Mouse (Mus musculus): ENCODE results near the gene Srgap1.

DNA sequence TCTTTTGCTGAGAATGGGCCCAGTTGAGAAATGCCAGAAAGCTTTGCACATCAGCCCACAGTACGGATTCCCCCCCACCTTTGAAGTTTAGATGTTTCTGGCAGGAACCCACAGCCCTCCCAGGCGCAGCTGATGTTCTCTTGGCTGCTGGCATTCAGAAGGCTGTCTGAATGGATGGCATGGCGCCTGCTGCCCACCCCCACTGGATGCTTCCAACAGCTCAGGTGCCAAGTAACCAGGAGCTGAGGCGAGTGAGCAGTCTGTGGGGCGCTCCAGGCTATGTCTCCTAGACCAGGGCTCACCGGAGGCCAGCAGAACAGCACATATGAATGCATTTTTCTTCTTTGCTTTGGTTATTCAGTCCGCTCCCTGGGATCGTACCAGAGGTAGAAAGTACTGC is 100.9 kb downstream of the Srgap1 start:
- TF ChIP-seq POLR2A (IDR thresholded peaks at IDR 0.05; ENCODE audit: insufficient read length, low read depth) (no peak), MYOD1 (IDR thresholded peaks at IDR 0.05; ENCODE audit: control insufficient read depth in 1 of 3, insufficient read length in 2 of 3, low read depth in 2 of 3) (no peak), SRF (IDR thresholded peaks at IDR 0.05; ENCODE audit: control insufficient read depth, insufficient read length, low read depth) (no peak), TCF12 (IDR thresholded peaks at IDR 0.05; ENCODE audit: insufficient read depth, poor library complexity, severe bottlenecking) (no peak), USF1 (IDR thresholded peaks at IDR 0.05; ENCODE audit: low read depth) (no peak), CEBPB (IDR thresholded peaks at IDR 0.05; ENCODE audit: insufficient read depth, poor library complexity, severe bottlenecking) (no peak), MYOG (IDR thresholded peaks at IDR 0.05; ENCODE audit: control insufficient read depth in 1 of 3, insufficient read depth in 1 of 3, insufficient read length in 2 of 3, low read depth in 2 of 3) (no peak), MAX (IDR thresholded peaks at IDR 0.05; ENCODE audit: low read depth) (no peak), E2F4 (IDR thresholded peaks at IDR 0.05; ENCODE audit: insufficient read depth) (no peak), TCF3 (IDR thresholded peaks at IDR 0.05; ENCODE audit: insufficient read length, low read depth) (no peak)

All from myocyte (in vitro differentiated cells).